Mouse (Mus musculus) heart, adult 2 months (tissue): ENCODE data around the gene Sccpdh.

Experiments used
- CTCF ChIP-seq: fragments of 200-600 bp; IDR thresholded peaks from 2 replicates; pipeline ENCODE4 v1.8.1; 2022; ENCODE audit warnings: antibody characterized with exemption, mild to moderate bottlenecking, moderate library complexity
- EP300 ChIP-seq: fragments of 200-500 bp; IDR thresholded peaks from 2 replicates; pipeline ENCODE4 v1.6.1; 2011; ENCODE audit warnings: low read depth, low read length, control low read depth; ENCODE audit not compliant: insufficient read depth
- POLR2A ChIP-seq: fragments of 200-500 bp; IDR thresholded peaks from 2 replicates; pipeline ENCODE4 v1.6.1; 2011; ENCODE audit warnings: mild to moderate bottlenecking, low read depth, low read length, control low read depth; ENCODE audit not compliant: insufficient read depth

DNA sequence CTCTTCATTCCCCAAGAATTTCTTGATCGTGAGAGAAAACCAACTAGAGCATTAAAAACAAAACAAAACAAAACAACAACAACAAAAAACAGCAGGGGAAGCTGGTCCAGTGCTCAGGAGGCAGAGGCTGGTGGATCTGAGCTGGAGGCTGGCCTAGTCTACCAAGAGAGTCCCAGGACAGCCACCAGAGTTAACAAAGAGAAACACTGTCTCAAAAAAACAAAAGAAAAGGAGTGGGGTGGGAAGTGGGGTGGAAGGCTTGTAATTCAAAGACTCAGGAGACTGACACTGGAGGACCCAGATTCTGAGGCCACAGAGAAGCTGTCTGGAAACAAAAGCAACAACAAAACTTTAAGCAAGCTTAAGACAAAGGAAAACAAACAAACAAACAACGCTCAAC, 1.0 kb upstream of the Sccpdh start:
- no peak for TF ChIP-seq CTCF
- TF ChIP-seq POLR2A = no peak
- no peak for TF ChIP-seq EP300
